Mouse (Mus musculus) frontal cortex, adult (tissue): ENCODE data around the gene Il13ra1.

Experiments
- ATAC-seq: cut with Nextera tagmentation; 2 replicates; pipeline ENCODE4 v1.9.2; 2017; ENCODE audit warnings: mild to moderate bottlenecking, moderate library complexity, mixed read lengths; ENCODE audit not compliant: low TSS enrichment

The Il13ra1 gene

DNA sequence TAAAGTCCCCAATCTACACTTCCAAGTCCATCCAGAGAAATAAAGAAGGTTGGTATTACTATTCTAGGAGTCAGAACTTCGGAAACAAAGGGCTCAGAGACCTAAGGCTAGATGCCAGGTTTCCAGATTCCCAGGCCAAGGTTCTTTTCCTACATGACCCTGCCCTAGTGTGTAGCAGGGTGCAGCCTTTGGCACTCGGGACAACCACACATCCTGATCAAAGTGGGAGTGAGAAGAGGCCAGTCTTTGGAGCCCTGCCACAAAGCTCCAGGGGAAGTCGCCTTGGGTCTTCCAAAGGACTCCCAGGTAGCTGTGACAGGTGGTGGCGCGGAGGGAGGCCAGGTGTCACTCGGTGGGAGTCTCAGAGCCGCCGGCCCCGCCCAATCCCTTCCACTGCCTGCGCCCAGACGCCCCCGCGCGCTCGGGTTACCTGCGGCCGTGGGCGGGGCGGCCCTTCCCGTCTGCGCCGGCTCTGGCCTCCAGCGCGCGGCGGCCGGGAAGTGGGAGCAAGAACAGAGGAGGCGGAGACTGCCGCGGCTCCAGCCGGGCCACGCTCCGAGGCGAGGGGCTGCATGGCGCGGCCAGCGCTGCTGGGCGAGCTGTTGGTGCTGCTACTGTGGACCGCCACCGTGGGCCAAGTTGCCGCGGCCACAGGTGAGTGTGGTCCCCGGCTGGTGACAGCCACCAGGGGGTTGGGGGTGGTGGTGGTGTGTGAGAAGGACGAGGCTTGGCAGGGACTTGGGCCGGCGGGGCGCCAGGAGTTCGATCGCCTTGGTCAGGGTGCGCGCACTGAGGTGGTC is at the start of gene Il13ra1:
Gene Il13ra1 (plus strand): TSS at position 489 of the 800 bp plus-strand sequence.
- ATAC-seq: 0 out of 2 replicates have a peak, but pooled peaks have one; percentile 13

DNA sequence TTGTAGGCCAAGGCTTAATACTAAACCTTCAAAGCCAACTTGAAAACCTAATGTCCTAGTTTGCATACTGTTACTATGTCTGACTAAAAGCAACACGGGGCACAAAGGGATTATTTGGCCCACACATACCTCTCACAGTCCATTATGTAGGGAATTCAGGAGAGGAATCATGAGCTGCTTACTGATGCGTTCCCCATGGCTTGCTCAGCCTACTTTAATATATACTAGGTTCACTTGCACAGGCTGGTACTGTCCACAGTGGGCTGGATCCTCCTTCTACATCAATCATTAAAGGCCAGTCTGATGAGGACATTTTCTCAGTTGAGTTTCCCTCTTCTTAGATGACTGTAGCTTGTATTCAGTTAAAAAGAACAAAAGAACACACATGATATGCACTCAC is 37.9 kb upstream of the Il13ra1 start:
- no peak for ATAC-seq

DNA sequence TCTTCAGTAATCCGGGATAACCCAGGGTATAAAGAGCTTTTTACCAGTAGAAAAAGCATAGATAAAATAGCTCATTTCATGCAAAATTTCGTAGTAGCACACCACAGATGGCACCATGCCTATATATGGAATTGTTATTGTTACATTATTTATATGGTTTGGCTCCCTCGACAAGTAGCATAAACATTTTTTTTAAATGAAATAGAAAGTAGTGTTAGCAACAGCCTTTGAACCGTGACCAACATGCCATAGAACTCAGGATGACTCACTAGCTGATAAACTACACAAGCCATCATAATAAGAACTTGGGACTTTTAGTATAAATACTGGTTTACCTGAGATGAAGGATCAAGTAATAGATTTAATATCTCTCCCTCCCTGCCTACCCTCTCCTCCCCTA is 34.7 kb upstream of the Il13ra1 start:
- ATAC-seq: no peak

DNA sequence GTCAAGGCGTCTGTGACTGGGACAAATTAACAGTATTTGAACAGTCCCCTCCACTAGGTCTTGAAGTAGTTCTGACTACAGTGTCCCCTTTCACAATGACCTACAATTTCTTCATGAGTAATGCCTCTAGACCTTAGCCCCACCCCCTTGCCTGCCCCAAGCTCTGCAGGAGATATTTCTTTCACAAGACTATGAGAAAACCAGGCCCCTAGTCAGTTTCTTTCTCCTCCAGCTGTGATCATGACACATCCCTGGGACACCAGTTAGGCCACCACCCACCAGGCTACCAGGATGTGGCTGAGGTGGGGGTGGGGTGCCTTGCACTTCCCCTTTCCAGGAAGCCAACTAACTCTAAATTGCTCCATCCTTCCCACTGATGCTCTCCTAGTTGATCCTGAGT is 29.0 kb upstream of the Il13ra1 start:
- ATAC-seq: no peak

DNA sequence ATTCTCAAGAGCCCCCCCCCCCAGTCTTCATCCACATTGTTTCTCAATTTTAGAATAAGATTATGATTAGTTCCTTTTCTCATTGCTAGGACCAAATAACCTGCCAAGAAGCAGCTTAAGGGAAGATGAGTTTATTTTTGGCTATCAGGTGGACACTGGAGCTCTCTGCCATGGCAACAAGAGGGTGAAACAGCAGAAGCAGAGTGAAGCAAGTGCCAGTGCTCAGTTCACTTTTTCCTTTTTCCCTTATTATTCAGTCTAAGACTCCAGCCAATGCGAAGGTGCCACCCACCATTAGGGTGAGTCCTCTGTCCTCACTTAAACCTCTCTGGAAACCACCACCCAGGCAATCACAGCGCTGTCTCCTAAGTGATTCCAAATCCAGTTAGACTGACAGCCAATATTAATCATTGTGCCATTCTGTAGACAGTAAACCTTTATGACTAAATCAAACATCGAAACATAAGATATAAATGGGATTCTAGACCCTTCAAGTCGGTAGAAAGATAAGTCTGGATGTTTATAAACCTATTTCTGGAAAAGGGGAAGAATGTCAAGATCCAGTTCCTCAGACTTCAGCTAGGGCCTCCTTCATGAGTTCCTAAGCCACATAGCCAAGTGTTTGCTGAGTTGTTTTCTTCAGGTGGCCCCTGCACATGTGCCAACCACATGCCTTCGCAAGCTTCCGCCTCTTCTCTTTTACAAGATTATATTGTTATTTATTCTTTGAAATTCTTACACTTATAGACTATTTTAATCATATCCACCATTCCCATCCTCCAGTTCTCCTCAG is 23.2 kb upstream of the Il13ra1 start:
- ATAC-seq: no peak

DNA sequence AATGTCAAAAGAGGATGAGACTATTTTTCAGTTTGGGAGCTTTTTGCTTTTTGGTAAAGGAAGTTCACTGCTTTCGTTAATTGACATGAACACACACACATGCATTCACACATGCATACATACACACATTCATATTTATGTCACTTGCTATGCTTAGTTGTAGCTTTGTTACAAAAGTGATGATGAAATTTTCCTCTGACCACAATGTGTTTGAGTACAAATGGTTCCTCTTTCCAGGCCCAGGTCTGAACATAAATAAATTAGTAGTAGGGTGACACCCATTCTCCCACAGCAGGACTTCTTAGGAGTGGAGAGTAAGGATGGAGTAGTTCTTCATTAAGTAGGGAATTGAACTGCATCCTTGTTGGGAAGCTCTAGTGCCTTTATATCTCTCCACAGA is 11.0 kb upstream of the Il13ra1 start:
- no peak for ATAC-seq

DNA sequence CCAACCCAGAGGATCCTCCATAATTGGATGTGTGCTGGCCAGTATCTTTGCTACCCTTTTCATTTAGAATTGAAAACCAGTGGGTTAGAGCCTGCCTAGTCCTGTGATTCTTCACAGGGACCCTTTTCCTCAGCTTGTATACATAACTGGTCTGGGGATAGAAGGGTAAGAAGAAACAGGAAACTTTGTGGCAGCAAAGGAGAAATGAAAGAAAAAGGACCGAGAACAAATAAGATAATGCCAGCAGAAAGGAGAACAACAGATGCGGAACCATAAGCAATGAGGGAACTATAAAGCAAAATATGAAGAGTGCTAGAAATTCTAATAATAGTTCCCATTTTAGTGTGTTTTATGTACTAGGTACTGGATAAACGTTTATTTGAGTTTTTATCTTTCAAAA is 10.6 kb upstream of the Il13ra1 start:
- no peak for ATAC-seq

DNA sequence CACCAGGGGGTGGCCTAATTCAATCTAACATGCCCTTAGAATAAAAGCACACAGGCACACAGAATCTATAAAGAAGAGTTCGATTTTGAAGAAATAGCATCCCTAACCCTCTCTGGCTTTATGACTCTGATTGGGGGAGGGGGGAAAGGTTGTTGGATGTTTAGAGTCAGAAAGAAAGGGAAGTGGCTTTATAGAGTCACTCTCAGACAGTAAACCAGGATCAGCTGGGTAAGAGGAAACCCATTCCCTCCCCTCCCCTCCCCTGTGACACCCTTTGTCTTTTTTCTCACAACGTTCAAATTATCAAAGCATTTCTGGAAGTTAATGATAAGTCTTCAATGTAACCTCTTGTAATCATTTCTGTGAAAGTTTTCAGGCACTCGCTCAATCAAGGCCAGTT is 3.3 kb upstream of the Il13ra1 start:
- no peak for ATAC-seq

DNA sequence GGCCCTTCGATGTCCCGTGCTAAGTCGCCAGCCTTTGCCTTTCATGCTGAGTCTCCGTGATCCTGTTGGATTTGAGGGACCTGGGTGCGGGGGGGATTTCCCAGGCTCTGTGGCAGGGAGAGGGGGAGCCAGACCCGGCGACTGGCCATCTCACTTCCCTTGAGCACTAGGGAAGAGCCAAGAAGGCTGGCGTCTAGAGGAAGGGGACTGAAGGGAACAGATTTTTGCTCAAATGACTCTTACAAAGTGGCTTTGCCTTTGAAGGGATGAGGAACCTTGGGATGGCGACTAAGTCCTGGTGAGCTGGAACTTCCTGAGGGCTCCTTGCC is 476 bp downstream of the Il13ra1 start:
- no peak for ATAC-seq

DNA sequence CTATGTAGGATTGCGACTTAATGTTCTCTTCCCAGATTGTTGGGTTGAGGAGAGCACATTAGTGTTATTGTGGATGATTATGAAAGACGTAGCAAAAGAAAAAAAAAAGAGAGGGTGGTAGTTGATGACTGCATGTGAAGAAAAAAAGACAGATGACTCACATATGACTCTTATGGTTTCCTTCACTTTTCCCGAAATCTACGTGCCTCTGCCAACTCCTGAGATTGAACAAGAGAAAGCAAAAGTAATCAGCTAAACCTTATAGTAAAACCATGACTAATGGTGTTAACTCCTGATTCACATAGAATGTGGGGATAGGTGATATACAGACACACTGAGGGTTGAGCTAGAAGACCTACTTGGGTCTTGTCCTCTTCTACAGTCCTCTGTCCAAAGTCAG is 3.3 kb downstream of the Il13ra1 start:
- no peak for ATAC-seq

DNA sequence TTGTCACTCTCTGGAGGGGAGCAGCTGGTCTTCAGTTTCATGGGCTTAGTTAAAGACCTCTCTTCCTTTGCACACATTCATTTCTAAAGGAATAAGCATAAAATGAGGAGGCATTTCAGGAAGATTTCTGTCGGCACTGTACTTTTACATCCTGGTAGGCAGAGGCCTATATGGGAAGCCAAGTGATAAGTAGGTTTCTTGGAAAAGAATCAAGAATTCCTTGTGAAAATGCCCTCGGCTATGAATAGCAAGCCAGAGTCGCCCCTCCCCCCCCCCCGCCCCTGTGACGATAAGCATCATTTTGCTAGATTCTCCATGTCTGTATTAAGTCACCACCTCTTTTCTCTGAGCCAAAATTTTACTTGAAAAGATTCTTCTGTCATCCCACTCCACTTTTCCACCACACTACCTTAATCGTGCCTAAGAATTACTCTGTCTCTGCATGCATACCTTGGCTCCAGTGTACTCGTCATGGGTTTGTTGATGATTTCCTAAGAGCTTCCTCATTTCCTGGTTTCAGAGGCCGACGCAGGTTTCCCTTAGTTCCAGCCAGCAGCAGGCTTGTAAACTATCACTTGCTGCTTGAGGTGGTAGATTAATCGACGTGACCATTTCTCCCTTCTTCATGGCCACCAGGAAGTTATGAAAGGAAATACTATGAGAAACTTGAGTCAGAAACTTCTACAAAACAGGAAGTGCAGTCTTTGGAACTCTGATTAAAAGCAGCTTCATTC is 17.3 kb downstream of the Il13ra1 start:
- ATAC-seq: no peak

DNA sequence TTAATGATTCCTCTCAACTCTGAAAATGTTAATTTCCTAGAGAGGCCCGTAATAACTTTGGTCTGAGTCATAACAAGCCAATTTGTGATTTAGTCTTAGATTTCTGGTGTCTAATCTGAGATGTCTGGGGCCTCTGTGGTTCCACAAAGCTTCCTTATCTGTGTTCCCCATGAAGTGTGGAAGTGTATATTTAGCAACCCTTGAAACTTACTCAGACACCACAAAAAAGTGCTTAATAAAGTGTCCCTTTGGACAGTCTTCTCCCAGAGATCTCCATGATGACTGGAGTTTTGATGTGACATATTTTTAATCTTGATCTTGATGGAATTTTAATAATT is 17.8 kb downstream of the Il13ra1 start:
- no peak for ATAC-seq

DNA sequence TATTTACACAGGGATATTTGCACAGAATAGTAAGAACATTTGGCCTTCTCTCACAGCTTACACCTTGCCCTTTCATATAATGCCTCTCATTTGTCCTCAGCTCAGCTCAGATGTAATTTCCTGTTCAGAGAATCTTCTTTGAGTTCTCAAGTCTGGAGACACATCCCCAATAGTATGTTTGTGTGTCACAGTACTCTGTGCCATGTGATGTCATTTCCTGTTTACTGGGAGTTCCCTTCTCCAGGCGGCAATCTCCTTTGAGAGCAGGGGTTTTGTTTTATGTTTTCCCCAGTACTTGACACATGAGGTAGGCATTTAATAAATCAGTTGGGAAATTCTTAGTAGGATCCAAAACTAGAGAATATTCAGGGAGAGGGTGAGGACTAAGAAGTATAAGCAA is 24.4 kb downstream of the Il13ra1 start:
- ATAC-seq: no peak

DNA sequence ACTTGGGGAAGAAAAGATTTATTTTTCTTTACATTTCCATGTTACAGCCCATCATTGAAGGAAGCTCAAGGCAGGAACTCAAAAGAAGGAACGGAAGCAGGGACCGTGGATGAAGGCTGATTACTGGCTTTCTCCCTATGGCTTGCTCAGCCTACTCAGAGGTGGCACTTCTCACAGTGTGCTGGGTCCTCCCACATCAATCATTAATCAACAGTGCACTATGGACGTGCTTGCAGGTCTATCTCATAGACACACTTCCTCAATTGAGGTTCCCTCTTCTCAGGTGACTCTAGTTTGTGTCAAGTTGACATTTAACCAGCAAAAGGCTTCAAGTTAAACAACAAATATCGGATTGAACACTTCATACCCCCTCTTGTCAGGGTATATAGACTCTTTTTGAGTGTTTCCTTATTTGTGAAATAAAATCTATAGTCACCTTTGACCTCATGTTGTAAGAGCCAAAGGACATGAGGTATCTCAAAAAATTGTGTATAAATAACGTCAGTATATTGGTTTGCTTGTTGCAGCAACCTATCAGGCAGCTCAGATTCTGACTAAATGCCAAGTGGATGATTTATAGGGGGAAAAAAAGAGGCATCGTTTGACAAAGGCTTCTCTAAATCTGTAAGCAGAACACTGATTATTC is 30.2 kb downstream of the Il13ra1 start:
- ATAC-seq: no peak

DNA sequence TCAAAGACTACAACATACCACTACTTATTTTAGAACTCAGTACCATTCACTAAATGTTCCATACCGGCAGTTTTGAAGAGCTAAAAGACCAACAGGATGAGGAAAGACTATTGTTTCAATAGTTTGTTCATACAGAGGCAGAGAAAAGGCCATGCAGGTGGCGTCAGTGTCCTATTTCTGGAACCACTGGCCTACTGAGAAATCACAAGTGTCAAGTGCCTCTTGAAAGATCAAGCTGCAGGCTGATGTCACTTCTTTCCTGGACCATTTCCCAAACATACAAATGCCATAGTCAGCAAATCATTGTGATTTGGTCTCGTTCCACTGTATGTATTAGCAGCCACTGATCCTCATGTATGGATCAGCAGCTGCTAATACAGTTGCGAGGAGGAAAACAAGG is 34.8 kb downstream of the Il13ra1 start:
- no peak for ATAC-seq

DNA sequence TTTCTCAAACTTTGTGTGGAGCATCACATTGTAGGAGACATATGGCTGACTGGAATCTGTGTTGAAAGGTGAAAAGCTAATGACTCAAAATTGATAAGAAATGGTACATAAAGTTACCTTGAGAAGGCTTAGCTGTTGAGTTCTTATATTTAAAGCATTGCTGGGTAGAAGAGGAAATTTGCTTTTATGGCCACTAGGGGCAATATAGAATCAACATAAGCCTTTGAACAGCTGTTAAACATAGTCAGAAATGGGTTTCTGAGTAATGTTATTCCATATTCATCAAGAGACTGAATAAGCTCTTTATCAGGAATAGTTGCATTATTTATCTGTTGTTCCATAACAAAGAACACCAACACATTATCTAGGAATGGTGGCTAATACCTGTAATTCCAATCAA is 38.2 kb downstream of the Il13ra1 start:
- ATAC-seq: no peak

DNA sequence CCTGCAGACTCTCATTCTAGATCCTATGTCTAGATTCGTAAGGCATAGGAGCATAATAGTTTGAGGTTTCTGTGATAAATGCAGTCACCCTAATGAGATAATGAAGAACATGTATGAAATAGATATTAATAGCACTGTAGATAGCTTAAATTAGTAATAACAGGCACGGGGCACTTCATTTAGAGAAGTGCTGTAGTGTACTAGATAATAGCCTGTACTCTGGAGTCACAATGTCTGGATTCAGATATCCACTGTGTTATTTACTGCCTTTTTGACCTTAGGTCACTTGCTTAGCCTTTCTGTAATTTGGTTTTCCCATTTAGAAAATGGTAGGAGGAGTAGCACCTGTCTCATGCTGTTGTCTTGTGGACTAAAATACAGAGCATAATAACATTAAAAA is 44.8 kb downstream of the Il13ra1 start:
- ATAC-seq: no peak

DNA sequence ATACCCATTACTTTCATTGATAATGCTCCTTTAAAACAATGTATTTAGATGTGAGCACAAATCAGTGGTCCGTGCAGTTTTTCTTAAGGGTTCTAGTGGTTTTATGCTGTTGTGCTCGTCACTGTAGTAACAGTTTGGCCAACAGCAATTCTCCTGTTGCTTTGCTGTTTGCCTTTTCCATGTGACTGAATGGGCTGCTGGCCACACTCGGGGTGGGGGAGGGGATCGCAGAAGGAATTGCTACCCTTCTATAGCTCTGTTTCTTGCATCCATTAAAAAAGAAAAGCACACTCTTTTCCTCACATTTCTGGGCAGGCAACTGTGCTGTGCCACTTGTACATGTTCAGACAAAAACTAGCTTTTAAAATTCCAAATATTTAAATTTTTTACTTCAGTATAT is 49.7 kb downstream of the Il13ra1 start:
- ATAC-seq: no peak

DNA sequence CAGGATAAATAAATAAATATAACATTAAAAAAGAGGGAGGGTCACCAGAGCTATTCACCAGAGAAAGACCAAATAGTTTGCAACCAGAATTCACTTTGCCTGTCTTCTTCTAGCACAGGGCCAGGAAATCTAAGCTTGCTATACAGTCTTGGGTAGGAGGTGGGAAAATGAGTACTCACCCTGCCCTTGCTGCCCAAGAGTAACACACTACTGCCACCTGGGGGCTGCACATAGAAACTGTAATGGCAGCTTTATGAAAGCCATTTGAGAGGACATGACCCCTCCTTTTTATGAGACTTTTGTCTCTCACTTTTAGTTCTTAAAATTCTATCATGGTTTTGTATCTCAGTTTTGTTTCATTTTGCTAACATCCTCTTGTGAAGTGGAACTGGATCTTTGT is 71.7 kb downstream of the Il13ra1 start:
- ATAC-seq: no peak

DNA sequence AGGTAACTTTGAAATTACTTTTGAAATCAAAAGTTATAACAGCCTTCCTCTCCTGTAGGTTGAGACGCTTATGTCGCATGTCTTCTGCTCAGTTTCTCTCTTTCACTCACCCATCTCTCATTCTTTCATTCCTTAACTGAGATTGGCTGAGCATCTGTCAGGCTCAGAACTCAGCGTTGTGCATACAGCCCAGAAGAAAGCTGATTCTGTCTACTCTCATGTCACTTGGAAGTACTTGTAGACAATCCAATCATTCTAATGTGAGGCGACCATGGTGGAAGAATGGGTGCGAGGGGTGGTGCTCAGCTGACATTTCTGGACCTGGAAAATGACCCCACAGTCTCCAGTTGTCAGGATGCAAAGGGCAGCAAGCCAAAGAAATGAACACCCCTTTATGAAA is 74.1 kb downstream of the Il13ra1 start:
- no peak for ATAC-seq

DNA sequence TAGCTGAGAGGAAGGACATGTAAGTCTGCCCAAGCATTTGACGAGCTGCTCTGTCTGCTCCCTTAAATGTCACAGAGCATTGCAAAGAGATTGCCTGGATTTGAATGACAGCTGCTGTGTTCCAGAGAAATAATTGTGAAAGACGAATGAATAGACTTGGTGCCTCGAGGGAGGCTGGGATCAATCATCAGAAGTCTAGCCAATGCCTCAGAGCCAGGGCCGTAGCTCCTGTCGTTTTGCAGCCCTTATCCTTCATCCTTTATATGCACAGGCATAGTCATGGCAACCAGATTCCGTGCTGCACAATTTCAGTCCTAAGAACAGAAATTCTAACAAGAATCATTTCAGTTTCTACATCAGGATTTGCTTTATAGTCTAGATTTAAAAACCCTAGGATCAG is 74.5 kb downstream of the Il13ra1 start:
- ATAC-seq: no peak

DNA sequence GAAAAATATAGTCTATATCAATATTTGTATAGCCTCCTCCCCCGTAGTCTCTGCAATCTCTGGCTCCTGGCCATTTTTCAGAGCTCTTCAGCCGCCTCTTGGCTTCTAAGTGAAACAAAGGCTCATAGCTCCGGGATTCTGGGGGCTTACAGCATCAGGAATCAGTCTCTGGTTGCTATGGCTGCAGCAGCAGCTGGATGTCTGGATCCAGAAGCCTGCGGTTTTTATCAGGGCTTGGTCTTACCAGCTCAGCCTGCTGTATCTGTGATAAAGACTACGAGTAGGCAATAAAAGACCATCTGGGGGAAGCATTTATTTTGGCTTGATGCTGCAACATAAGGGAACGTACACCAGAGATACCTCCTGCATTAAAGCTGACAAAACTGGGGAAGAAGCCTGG is 82.0 kb downstream of the Il13ra1 start:
- no peak for ATAC-seq
